Mouse (Mus musculus) CH12.LX (cell line): Measurements from ENCODE around the gene Avpr1a. TPM values are rescaled to one million over a fixed set of nuclear protein-coding genes. Genes with fewer than 3 reads are reported as not detected.

ENCODE experiments used
- DNase-seq: peaks from one replicate; pipeline ENCODE4 v3.0.0-alpha.2; 2013; ENCODE audit errors: extremely low read depth
- H3K27ac ChIP-seq: 2 replicates; pipeline ENCODE4 v1.5.1; 2012; ENCODE audit warnings: low read depth, mild to moderate bottlenecking, control low read depth, moderate library complexity; ENCODE audit not compliant: insufficient read depth
- H3K27me3 ChIP-seq: replicated peaks from 2 replicates; pipeline ENCODE3; 2012; ENCODE audit warnings: inconsistent platforms
- H3K36me3 ChIP-seq, 2 experiments: replicated peaks in 1 of 2; 2 replicates each; pipeline versions ENCODE3 to v1.6.1; 2012; ENCODE audit warnings: inconsistent platforms in 1 of 2, low read length in 1 of 2, mild to moderate bottlenecking in 1 of 2, mixed read lengths in 1 of 2, moderate library complexity in 1 of 2; ENCODE audit not compliant: control insufficient read depth in 1 of 2, insufficient read depth in 1 of 2
- H3K4me1 ChIP-seq, 2 experiments: 2 replicates each; pipeline ENCODE4 v1.6.1; 2012; ENCODE audit warnings: inconsistent platforms in 1 of 2, moderate library complexity in 1 of 2; ENCODE audit not compliant: insufficient read depth in 2 of 2, control insufficient read depth in 1 of 2
- H3K4me2 ChIP-seq: 2 replicates; pipeline ENCODE4 v1.6.1; 2012; ENCODE audit warnings: low read depth, mild to moderate bottlenecking, control low read depth; ENCODE audit not compliant: poor library complexity, insufficient read depth, severe bottlenecking
- H3K4me3 ChIP-seq, 3 experiments: fragments of 150-350 bp in 1 of 3; sonication (generic) in 1 of 3; replicated peaks in 1 of 3; 2 replicates each; pipeline versions ENCODE3 to v1.5.1; 2011 to 2012; ENCODE audit warnings: low read depth in 2 of 3, low read length in 2 of 3, mild to moderate bottlenecking in 2 of 3, moderate library complexity in 2 of 3, control low read depth in 1 of 3, improper control_type of control experiment in 1 of 3, inconsistent platforms in 1 of 3, mixed read lengths in 1 of 3; ENCODE audit not compliant: poor library complexity in 1 of 3
- H3K79me2 ChIP-seq: replicated peaks from 2 replicates; pipeline ENCODE4 v1.6.1; 2012; ENCODE audit warnings: mild to moderate bottlenecking, moderate library complexity; ENCODE audit not compliant: control insufficient read depth, poor library complexity, insufficient read depth, severe bottlenecking; ENCODE audit errors: extremely low read depth
- H3K9ac ChIP-seq: 2 replicates; pipeline ENCODE4 v1.6.1; 2012; ENCODE audit warnings: low read depth, mild to moderate bottlenecking, control low read depth, moderate library complexity; ENCODE audit not compliant: insufficient read depth
- H3K9me3 ChIP-seq: replicated peaks from 2 replicates; pipeline ENCODE3; 2012; ENCODE audit warnings: low read length, inconsistent platforms, mixed read lengths
- BHLHE40 ChIP-seq: IDR thresholded peaks from 2 replicates; pipeline ENCODE4 v1.6.1; 2011; ENCODE audit warnings: mild to moderate bottlenecking, low read depth, low read length, improper control_type of control experiment
- ELF1 ChIP-seq: IDR thresholded peaks from 2 replicates; pipeline ENCODE4 v1.6.1; 2014; ENCODE audit warnings: low read depth, mild to moderate bottlenecking, inconsistent platforms, low read length, improper control_type of control experiment
- EP300 ChIP-seq: IDR thresholded peaks from 2 replicates; pipeline ENCODE4 v1.6.1; 2011; ENCODE audit warnings: low read length, improper control_type of control experiment
- GABPA ChIP-seq: IDR thresholded peaks from 2 replicates; pipeline ENCODE4 v1.6.1; 2012; ENCODE audit warnings: low read depth, low read length, improper control_type of control experiment, inconsistent platforms; ENCODE audit not compliant: insufficient replicate concordance
- HCFC1 ChIP-seq: IDR thresholded peaks from 2 replicates; pipeline ENCODE4 v1.6.1; 2012; ENCODE audit warnings: low read depth, mild to moderate bottlenecking, inconsistent platforms, low read length, improper control_type of control experiment
- IRF4 ChIP-seq: IDR thresholded peaks from 2 replicates; pipeline ENCODE4 v1.6.1; 2014; ENCODE audit warnings: low read depth, mild to moderate bottlenecking, inconsistent platforms, low read length, improper control_type of control experiment
- KAT2A ChIP-seq: IDR thresholded peaks from 2 replicates; pipeline ENCODE4 v1.6.1; 2012; ENCODE audit warnings: low read length, improper control_type of control experiment, inconsistent platforms; ENCODE audit not compliant: insufficient replicate concordance
- MAX ChIP-seq: IDR thresholded peaks from 2 replicates; pipeline ENCODE4 v1.6.1; 2011; ENCODE audit warnings: low read length, improper control_type of control experiment
- MAZ ChIP-seq: IDR thresholded peaks from 2 replicates; pipeline ENCODE4 v1.6.1; 2012; ENCODE audit warnings: low read depth, mild to moderate bottlenecking, inconsistent platforms, low read length, improper control_type of control experiment, moderate library complexity
- MEF2A ChIP-seq: IDR thresholded peaks from 2 replicates; pipeline ENCODE4 v1.6.1; 2014; ENCODE audit warnings: low read depth, mild to moderate bottlenecking, inconsistent platforms, low read length, improper control_type of control experiment, borderline replicate concordance
- MXI1 ChIP-seq: IDR thresholded peaks from 2 replicates; pipeline ENCODE4 v1.6.1; 2011; ENCODE audit warnings: mild to moderate bottlenecking, low read depth, low read length, improper control_type of control experiment
- NELFE ChIP-seq: IDR thresholded peaks from 2 replicates; pipeline ENCODE4 v1.6.1; 2011; ENCODE audit warnings: low read depth, low read length, improper control_type of control experiment
- NRF1 ChIP-seq: IDR thresholded peaks from 2 replicates; pipeline ENCODE4 v1.6.1; 2014; ENCODE audit warnings: low read depth, mild to moderate bottlenecking, inconsistent platforms, low read length, improper control_type of control experiment, moderate library complexity
- PAX5 ChIP-seq: IDR thresholded peaks from 2 replicates; pipeline ENCODE4 v1.6.1; 2012; ENCODE audit warnings: low read length, inconsistent platforms, mixed read lengths
- RAD21 ChIP-seq: IDR thresholded peaks from 2 replicates; pipeline ENCODE4 v1.6.1; 2011; ENCODE audit warnings: low read depth, mild to moderate bottlenecking, low read length, improper control_type of control experiment, moderate library complexity
- SMC3 ChIP-seq: IDR thresholded peaks from 2 replicates; pipeline ENCODE4 v1.6.1; 2011; ENCODE audit warnings: low read depth, low read length, improper control_type of control experiment
- TBP ChIP-seq: conservative IDR thresholded peaks from 2 replicates; pipeline ENCODE4 v1.6.1; 2011; ENCODE audit warnings: low read depth, low read length, improper control_type of control experiment
- TCF12 ChIP-seq: IDR thresholded peaks from 2 replicates; pipeline ENCODE4 v1.6.1; 2014; ENCODE audit warnings: low read depth, mild to moderate bottlenecking, inconsistent platforms, low read length, improper control_type of control experiment
- USF1 ChIP-seq: IDR thresholded peaks from 2 replicates; pipeline ENCODE4 v1.6.1; 2014; ENCODE audit warnings: low read depth, mild to moderate bottlenecking, inconsistent platforms, low read length, improper control_type of control experiment
- ZC3H11A ChIP-seq: IDR thresholded peaks from 2 replicates; pipeline ENCODE4 v1.6.1; 2012; ENCODE audit warnings: low read depth, mild to moderate bottlenecking, inconsistent platforms, low read length, improper control_type of control experiment
- ZMIZ1 ChIP-seq: IDR thresholded peaks from 2 replicates; pipeline ENCODE4 v1.6.1; 2012; ENCODE audit warnings: low read depth, mild to moderate bottlenecking, inconsistent platforms, low read length, improper control_type of control experiment
- dilution Hi-C: fragments of 300-500 bp; cut with MboI; formaldehyde crosslinking; loops from 2 replicates; pipeline ENCODE4 v1.14.3; 2020; ENCODE audit warnings: low sequenced_read_pairs; ENCODE audit not compliant: extremely low pct_unique_long_range_greater_than_20kb, extremely low pct_ligation_motif_present
- in situ Hi-C: fragments of 300-500 bp; cut with MboI; formaldehyde crosslinking; loops from 3 replicates; pipeline ENCODE4 v1.14.3; 2019; ENCODE audit warnings: low sequenced_read_pairs, low pct_ligation_motif_present, low pct_unique_long_range_greater_than_20kb, mixed read lengths
- polyA plus RNA-seq: library from polyadenylated mRNA; unstranded; fragments of >175 nt; gene quantifications from 2 replicates; pipeline ENCODE4 v1.2.1, GENCODE M21; 2012; ENCODE audit warnings: low read depth; ENCODE audit not compliant: insufficient read length
- total RNA-seq, 2 experiments: library from RNA; depleted of rRNA; stranded (reverse); fragments of 300-350 nt in 1 of 2; fragments of >200 nt in 1 of 2; gene quantifications; 2 replicates each; pipeline ENCODE4 v1.2.3; 2012 to 2014

Gene Avpr1a
- total and polyA plus RNA-seq, 3 experiments, result not detected

- H3K4me3 ChIP-seq, result no peak overlapping the region
- in situ Hi-C loops (no loop called here), dilution Hi-C loops (no loop called here)
- no peaks in the 10 kb centered on the region for H3K27me3 ChIP-seq
- H3K27ac ChIP-seq, result no peak overlapping the region
- H3K9ac ChIP-seq, result no peak overlapping the region
- peaks cover 0 to 9% of the 10 kb centered on the region in 2 experiments; a peak in 2 of 4 replicates for H3K4me1 ChIP-seq
- no peaks in the 10 kb centered on the region for H3K79me2 ChIP-seq
- no peaks in the 10 kb centered on the region for H3K9me3 ChIP-seq
- H3K4me2 ChIP-seq, result no peak overlapping the region
- no peaks in the 10 kb centered on the region for H3K36me3 ChIP-seq
- no peak for TF ChIP-seq ZMIZ1
- TF ChIP-seq KAT2A, result no peak
- TF ChIP-seq NRF1, result no peak
- TF ChIP-seq BHLHE40, result no peak
- TF ChIP-seq MAX, result no peak
- no peak for TF ChIP-seq ZC3H11A
- no peak for TF ChIP-seq HCFC1
- no peak for TF ChIP-seq EP300
- TF ChIP-seq IRF4, result no peak
- no peak for TF ChIP-seq TCF12
- no peak for TF ChIP-seq MEF2A
- TF ChIP-seq GABPA, result no peak
- no peak for TF ChIP-seq MXI1
- TF ChIP-seq MAZ, result no peak
- no peak for TF ChIP-seq NELFE
- no peak for TF ChIP-seq ELF1
- no peak for TF ChIP-seq USF1
- no peak for TF ChIP-seq PAX5
- TF ChIP-seq RAD21, result no peak
- no peak for DNase-seq
These were observed 7.5 kb downstream of the Avpr1a start for GRCm38 (mm10) chr10:122455793-122456192.

DNA sequence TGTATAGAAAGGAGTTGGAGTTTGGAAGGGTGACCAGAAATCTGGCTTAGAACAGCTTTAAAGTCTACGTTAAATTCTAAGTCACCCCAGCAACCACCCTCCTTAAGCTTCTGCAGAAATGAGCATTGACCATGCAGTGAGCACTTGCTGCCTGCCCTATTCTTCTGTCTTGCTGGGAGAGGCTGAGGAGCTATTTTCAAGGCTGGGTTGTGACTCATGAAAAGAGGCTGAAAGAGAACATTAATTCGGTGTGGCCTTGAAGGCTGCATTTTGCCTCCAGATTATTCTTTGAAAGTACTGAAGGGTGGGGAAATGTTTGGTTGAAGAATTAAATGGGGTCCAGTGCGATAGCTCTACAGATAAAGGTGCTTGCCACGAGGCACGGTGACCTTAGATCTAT lies 28.5 kb downstream of the Avpr1a start:
- in situ Hi-C loops, result no loop called here
- H3K4me1 ChIP-seq, result 0 out of 4 replicates have a peak, but pooled peaks cover 0 to 3% of the 10 kb centered on the region in 2 experiments

More for the DNA sequence above, 28.5 kb downstream of the Avpr1a start:
- TF ChIP-seq MAX, result no peak
- no peak for TF ChIP-seq SMC3
- no peak for TF ChIP-seq TBP
- no peak for TF ChIP-seq EP300
- no peaks in the 10 kb centered on the region for H3K9me3 ChIP-seq
- no peak for DNase-seq
- no peak overlapping the region for H3K27ac ChIP-seq
- no peak overlapping the region for H3K4me3 ChIP-seq
- H3K27me3 ChIP-seq, result no peaks in the 10 kb centered on the region
- no peak overlapping the region for H3K4me2 ChIP-seq
- dilution Hi-C loops, result no loop called here
- no peaks in the 10 kb centered on the region for H3K36me3 ChIP-seq
- H3K79me2 ChIP-seq, result no peaks in the 10 kb centered on the region
- H3K9ac ChIP-seq, result no peak overlapping the region
